Mouse (Mus musculus) lung, embryonic 16.5 days (tissue): ENCODE results near the gene Scarb1. TPM values are rescaled to one million over a fixed set of nuclear protein-coding genes. Genes with fewer than 3 reads are reported as not detected.

Experiments used
- ATAC-seq: fragments of 200-750 bp; cut with Nextera tagmentation; 2 replicates; pipeline ENCODE4 v1.8.0; 2017; ENCODE audit warnings: low read depth, mild to moderate bottlenecking, moderate library complexity
- H3K27ac ChIP-seq: fragments of 300-500 bp; sonication (generic); 2 replicates; pipeline ENCODE4 v1.5.1; 2014; ENCODE audit warnings: mild to moderate bottlenecking, control low read depth, low read length
- H3K27me3 ChIP-seq: fragments of 300-500 bp; sonication (generic); 2 replicates; pipeline ENCODE4 v1.6.1; 2014; ENCODE audit warnings: low read depth, low read length, mixed read lengths; ENCODE audit not compliant: control insufficient read depth, insufficient read depth
- H3K36me3 ChIP-seq: fragments of 300-500 bp; sonication (generic); 2 replicates; pipeline ENCODE4 v1.6.1; 2014; ENCODE audit warnings: low read length; ENCODE audit not compliant: control insufficient read depth, insufficient read depth
- H3K4me1 ChIP-seq: fragments of 300-500 bp; sonication (generic); replicated peaks from 2 replicates; pipeline ENCODE4 v1.6.1; 2014; ENCODE audit warnings: low read length, mixed read lengths; ENCODE audit not compliant: control insufficient read depth, insufficient read depth
- H3K4me2 ChIP-seq: fragments of 300-500 bp; sonication (generic); 2 replicates; pipeline ENCODE4 v1.6.1; 2014; ENCODE audit warnings: low read depth, low read length, control low read depth
- H3K4me3 ChIP-seq: fragments of 300-500 bp; sonication (generic); 2 replicates; pipeline ENCODE4 v1.5.1; 2014; ENCODE audit warnings: mild to moderate bottlenecking, low read length, control low read depth
- H3K9ac ChIP-seq: fragments of 300-500 bp; sonication (generic); 2 replicates; pipeline ENCODE4 v1.6.1; 2014; ENCODE audit warnings: low read length, control low read depth
- H3K9me3 ChIP-seq: fragments of 300-500 bp; sonication (generic); 2 replicates; pipeline ENCODE4 v1.6.1; 2016; ENCODE audit warnings: low read length; ENCODE audit not compliant: control insufficient read depth
- WGBS: fragments of 180-500 bp; shearing (Covaris S2); extraction: QIAGEN DNeasy Blood & Tissue Kit; methylation state at CpG from one replicate; pipeline ENCODE4 v1.1.7; 2014; 5-methylcytosine and 5-hydroxymethylcytosine counted together
- polyA plus RNA-seq: library from polyadenylated mRNA; unstranded; fragments of >200 nt; fragmentation: Nextera tagmentation; extraction: Ambion mirVana; gene quantifications from 2 replicates; pipeline ENCODE4 v1.2.1, GENCODE M21; 2015

The Scarb1 gene
- polyA plus RNA-seq, 1 experiment from 2014 or later = 66.6 TPM

DNA sequence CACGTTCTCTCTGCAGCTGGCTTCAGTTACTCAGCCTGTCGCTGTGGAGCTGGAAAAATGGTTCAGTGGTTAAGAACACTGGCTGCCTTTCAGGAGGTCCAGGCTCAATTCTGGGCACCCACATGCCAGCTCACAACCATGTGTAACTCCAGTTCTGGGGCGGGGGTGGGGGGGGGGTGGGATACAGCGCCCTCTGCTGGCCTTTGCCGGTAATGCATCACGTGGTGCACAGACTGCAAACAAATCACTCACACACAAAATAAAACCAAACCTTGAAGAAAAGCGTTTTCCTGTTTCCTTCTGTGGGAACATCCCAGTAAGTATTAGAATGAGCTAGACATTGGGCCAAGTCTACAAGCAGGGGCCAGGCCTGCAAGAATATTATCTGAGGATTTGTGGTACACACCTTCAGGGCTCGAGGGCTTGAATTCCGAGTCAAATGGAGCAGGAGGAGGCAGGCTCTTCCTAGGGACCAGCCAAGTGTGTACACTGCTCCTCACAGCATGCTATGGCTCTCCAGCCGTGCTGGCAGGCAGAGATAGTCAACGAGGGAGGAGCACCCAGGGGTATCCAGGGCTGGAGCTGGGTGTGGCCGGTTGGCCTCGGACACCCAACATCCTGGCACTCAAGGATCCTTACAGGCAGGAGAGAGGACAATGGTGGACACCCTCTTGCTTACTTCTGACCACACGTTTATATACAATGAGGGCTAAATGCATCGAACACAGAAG is 88.8 kb downstream of the Scarb1 start:
- WGBS = 41% methylated on average over 15 of the region's 15 CpGs
- H3K27ac ChIP-seq = no peak overlapping the region
- H3K9me3 ChIP-seq = no peaks in the 10 kb centered on the region
- no peak overlapping the region for H3K4me3 ChIP-seq
- no peak overlapping the region for H3K4me2 ChIP-seq
- H3K9ac ChIP-seq = no peak overlapping the region
- no peaks in the 10 kb centered on the region for H3K27me3 ChIP-seq
- peaks cover 7% of the 10 kb centered on the region; the same call in 1 of the 2 replicates for H3K4me1 ChIP-seq
- peak; percentile 17; the same call in 1 of the 2 replicates for ATAC-seq
- H3K36me3 ChIP-seq = no peaks in the 10 kb centered on the region

DNA sequence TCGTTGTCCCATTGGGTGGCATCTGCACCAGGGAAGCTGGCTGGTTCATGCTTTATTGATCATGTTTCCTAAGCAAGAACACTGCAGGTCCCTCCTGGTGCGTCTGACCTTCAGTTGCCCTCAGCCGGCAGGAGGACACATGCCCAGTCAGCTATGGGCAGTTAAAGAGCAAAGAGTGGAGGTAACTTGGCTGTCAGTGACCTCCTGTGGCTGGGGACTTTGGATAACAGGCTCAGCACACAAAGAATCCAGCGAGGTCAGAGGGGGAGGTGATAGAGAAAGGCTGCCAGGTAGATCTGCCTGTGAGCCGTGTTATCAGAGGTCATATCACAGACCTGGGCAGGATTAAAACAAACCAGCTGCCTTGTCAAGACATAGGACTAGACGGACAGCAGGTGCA is 91.7 kb downstream of the Scarb1 start:
- Histone ChIP-seq H3K9me3 (no peaks in the 10 kb centered on the region), H3K4me1 (peaks cover 18% of the 10 kb centered on the region; the same call in 1 of the 2 replicates), H3K4me3 (no peak overlapping the region), H3K4me2 (no peak overlapping the region), H3K27me3 (no peaks in the 10 kb centered on the region), H3K36me3 (no peaks in the 10 kb centered on the region), H3K9ac (no peak overlapping the region), H3K27ac (no peak overlapping the region)
- WGBS = 38% methylated on average over 6 of the region's 6 CpGs
- no peak for ATAC-seq

DNA sequence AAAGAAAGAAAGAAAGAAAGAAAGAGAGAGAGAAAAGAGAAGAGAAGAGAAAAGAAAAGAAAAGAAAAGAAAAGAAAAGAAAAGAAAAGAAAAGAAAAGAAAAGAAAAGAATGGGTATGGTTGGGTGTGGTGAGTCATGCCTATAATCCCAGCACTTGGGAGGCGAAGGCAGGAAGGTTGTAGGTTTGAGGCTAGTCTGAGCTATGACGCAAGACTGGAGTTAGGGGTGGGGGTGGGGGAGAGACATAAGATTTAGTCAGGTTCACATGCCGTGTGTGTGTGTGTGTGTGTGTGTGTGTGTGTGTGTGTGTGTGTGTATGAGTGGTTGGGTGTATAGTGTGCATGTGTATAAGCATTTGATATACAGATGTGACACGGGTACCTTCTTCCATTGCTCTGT is 94.2 kb downstream of the Scarb1 start:
- H3K4me3 ChIP-seq = no peak overlapping the region
- H3K9me3 ChIP-seq = no peaks in the 10 kb centered on the region
- no peak overlapping the region for H3K9ac ChIP-seq
- WGBS = 87% methylated on average over 4 of the region's 4 CpGs
- no peak overlapping the region for H3K4me2 ChIP-seq
- ATAC-seq = no peak
- no peaks in the 10 kb centered on the region for H3K36me3 ChIP-seq
- no peak overlapping the region for H3K27ac ChIP-seq
- no peaks in the 10 kb centered on the region for H3K27me3 ChIP-seq
- peaks cover 11% of the 10 kb centered on the region; the same call in 1 of the 2 replicates for H3K4me1 ChIP-seq

DNA sequence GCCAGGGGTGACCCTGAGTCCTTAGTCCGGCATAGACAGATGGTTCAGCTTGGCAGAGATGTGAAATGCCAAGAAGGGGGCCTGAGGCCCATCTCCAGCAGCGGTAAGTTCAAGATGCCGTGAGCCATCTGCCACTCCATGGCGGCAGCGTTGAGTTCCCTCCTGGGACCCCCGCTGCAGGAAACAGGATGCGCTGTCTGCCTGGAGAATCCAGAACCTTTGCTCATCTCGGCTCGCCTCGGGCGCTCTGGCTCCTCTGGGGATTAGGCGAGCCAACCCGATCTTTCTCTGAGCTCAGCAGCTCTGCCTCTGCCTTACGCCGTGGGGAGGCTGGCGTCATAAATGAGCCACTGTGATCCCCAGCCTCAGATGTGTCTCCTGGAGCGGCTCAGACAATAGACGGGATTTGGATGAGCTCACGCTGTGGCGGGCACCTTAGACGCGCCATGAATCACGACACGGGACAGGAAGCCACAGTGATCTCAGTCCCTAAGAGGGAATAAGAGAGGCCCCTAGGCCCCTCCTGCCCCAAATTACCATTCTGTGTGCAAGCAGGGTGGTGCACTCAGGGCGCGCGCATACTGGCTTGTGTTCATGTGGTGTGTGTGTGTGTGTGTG is 95.3 kb downstream of the Scarb1 start:
- no peaks in the 10 kb centered on the region for H3K9me3 ChIP-seq
- peak overlapping the region; percentile 26 for H3K4me3 ChIP-seq
- peak; percentile 53 for ATAC-seq
- H3K27me3 ChIP-seq = no peaks in the 10 kb centered on the region
- no peak overlapping the region for H3K27ac ChIP-seq
- WGBS = 8% methylated on average over 27 of the region's 27 CpGs
- peak overlapping the region; percentile 52 for H3K4me2 ChIP-seq
- no peaks in the 10 kb centered on the region for H3K36me3 ChIP-seq
- H3K4me1 ChIP-seq = peaks cover 11% of the 10 kb centered on the region; the same call in 1 of the 2 replicates
- peak overlapping the region; percentile 24 for H3K9ac ChIP-seq

DNA sequence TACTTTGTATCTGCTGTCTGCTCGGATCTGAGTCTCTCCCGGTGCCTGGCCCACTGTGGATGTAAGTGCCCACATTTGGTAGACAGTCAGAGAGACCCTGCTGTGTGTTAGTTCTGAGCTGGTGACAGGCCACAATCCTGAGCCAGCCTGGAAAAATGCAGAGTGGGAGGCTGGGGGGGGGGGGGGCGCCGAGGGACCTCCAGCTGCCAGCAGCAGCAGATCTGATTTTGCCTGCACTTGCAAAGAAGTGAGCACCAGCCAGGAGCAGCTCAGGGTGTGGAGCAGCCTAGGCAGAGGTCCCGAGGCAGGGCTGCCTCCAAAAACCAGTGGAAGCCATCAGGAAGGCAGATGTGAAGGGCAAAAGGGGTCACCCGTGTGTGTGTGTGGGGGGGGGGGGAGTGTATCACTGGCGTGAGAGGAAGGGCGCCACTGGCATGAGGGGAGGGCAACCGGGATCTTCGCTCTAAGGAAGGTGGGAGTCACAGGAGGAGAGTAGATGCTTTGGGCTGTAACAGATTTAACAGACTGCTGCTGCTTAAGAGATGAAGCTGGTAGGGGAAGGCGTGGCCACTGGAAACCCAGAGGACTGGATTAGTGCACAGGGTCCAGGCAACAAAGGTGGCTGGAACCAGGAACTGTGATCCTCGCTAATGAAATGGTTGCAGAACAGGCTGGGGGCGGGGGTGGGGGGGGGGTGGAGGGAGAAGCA is 95.9 kb downstream of the Scarb1 start:
- ATAC-seq = peak; percentile 29; the same call in 1 of the 2 replicates
- Histone ChIP-seq H3K4me1 (peaks cover 14% of the 10 kb centered on the region; the same call in 1 of the 2 replicates), H3K9ac (peak overlapping the region; percentile 19; the same call in 1 of the 2 replicates), H3K36me3 (no peaks in the 10 kb centered on the region), H3K9me3 (no peaks in the 10 kb centered on the region), H3K27ac (no peak overlapping the region), H3K4me2 (peak overlapping the region; percentile 52), H3K27me3 (no peaks in the 10 kb centered on the region), H3K4me3 (peak overlapping the region; percentile 26; the same call in 1 of the 2 replicates)
- 23% methylated on average over 11 of the region's 13 CpGs for WGBS

DNA sequence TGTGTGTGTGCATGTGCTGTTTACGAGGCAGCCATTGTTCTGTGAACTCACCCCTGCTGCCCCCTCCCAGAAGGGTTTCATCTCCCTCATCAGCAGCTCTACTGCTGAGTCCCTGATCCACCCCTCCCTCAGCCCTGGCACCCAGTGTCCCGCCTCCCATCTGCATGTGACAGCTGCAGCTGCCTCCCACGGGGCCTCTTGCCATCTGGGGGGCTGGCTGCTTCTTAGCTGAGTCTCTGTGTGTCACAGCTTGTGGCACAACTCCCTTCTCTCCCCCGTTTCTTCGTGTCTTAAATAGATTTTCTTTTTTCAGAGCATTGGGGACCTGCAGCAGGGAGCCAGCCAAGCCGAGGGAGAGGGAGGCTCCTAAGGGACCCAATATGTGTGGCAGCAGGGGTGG is 97.0 kb downstream of the Scarb1 start:
- H3K4me1 ChIP-seq = peaks cover 14% of the 10 kb centered on the region; the same call in 1 of the 2 replicates
- 53% methylated on average over 6 of the region's 6 CpGs for WGBS
- H3K4me3 ChIP-seq = no peak overlapping the region
- H3K9me3 ChIP-seq = no peaks in the 10 kb centered on the region
- H3K36me3 ChIP-seq = no peaks in the 10 kb centered on the region
- H3K4me2 ChIP-seq = no peak overlapping the region
- no peak overlapping the region for H3K27ac ChIP-seq
- no peak overlapping the region for H3K9ac ChIP-seq
- no peak for ATAC-seq
- no peaks in the 10 kb centered on the region for H3K27me3 ChIP-seq

DNA sequence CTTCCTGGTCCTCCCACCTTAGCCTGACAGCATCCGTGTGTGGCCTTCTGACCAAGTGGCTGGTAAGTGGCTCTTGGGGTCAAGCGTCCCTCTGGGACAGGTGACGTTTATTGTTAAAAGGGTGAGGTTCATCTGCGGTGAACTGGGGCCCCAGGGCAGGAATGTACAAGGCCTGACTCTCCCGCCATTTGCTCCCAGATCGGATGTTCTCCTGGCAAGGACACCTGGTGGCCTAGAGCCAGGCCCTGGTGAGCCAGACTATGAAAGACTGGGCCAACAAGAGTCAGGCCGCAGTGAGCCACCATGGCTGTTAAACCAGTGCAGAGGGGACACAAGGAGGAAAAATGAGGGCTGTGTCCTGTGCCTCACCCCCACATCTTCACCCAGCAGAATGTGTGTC is 98.8 kb downstream of the Scarb1 start:
- WGBS = 56% methylated on average over 7 of the region's 7 CpGs
- no peak for ATAC-seq

DNA sequence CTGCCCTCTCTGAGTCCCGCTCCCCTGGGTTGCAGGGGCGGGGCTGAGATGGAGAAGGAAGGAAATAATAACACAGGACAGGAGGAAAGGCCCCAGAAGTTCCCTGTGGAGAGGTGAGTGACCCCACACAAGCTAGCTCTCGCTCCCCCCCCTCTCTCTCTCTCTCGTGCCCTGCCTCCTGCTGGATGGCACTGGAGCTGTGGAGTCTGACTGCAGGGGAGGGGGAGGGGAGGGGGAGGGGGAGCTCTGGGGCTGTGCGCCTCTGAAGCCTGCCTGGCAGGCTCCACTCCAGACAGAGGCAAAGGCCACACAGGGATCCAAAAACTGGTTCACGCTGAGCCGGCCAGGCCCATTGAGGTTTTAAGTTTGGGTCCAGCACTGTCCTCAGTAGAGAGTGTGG is 99.3 kb downstream of the Scarb1 start:
- Histone ChIP-seq H3K27ac (no peak overlapping the region), H3K9ac (no peak overlapping the region), H3K36me3 (no peaks in the 10 kb centered on the region), H3K27me3 (no peaks in the 10 kb centered on the region), H3K4me1 (peaks cover 14% of the 10 kb centered on the region; the same call in 1 of the 2 replicates), H3K9me3 (no peaks in the 10 kb centered on the region), H3K4me3 (no peak overlapping the region), H3K4me2 (no peak overlapping the region)
- peak; percentile 41 for ATAC-seq
- WGBS = 30% methylated on average over 7 of the region's 7 CpGs

More for the DNA sequence above, 98.8 kb downstream of the Scarb1 start:
- Histone ChIP-seq H3K9me3 (no peaks in the 10 kb centered on the region), H3K4me1 (peaks cover 14% of the 10 kb centered on the region; the same call in 1 of the 2 replicates), H3K9ac (no peak overlapping the region), H3K36me3 (no peaks in the 10 kb centered on the region), H3K27ac (no peak overlapping the region), H3K4me3 (no peak overlapping the region), H3K27me3 (no peaks in the 10 kb centered on the region), H3K4me2 (no peak overlapping the region)
